Mouse (Mus musculus): ENCODE results near the gene Mgat5. TPM values are rescaled to one million over a fixed set of nuclear protein-coding genes. Genes with fewer than 3 reads are reported as not detected.

Gene Mgat5
- polyA plus RNA-seq, 1 experiment from 2014 or later = 5.5 TPM

- no peaks in the 10 kb centered on the region for H3K4me1 ChIP-seq
- no peak overlapping the region for H3K27ac ChIP-seq
- H3K4me3 ChIP-seq = no peak overlapping the region
- WGBS = 97% methylated on average over 4 of the region's 4 CpGs
- no peak for DNase-seq (ENCODE audit: extremely low spot score, low spot score)
- no peaks in the 10 kb centered on the region for H3K9me3 ChIP-seq
- H3K27me3 ChIP-seq (ENCODE audit: poor library complexity, severe bottlenecking) = no peaks in the 10 kb centered on the region
- peaks cover 15% of the 10 kb centered on the region for H3K36me3 ChIP-seq (replicated peaks)
Measured at GRCm38 (mm10) chr1:127271156-127271555, 66.3 kb downstream of the Mgat5 start.

- H3K36me3 ChIP-seq (replicated peaks) = peaks cover 15% of the 10 kb centered on the region
- WGBS = 87% methylated on average over 5 of the region's 5 CpGs
- H3K9me3 ChIP-seq = no peaks in the 10 kb centered on the region
- H3K27ac ChIP-seq = no peak overlapping the region
- no peaks in the 10 kb centered on the region for H3K27me3 ChIP-seq (ENCODE audit: poor library complexity, severe bottlenecking)
- no peaks in the 10 kb centered on the region for H3K4me1 ChIP-seq
- DNase-seq (ENCODE audit: extremely low spot score, low spot score) = no peak
- no peak overlapping the region for H3K4me3 ChIP-seq
Measured at GRCm38 (mm10) chr1:127273363-127273762, 68.5 kb downstream of the Mgat5 start.

- H3K36me3 ChIP-seq (replicated peaks) = peaks cover 24% of the 10 kb centered on the region
- no peak overlapping the region for H3K27ac ChIP-seq
- no peaks in the 10 kb centered on the region for H3K9me3 ChIP-seq
- no peak for DNase-seq (ENCODE audit: extremely low spot score, low spot score)
- no peaks in the 10 kb centered on the region for H3K27me3 ChIP-seq (ENCODE audit: poor library complexity, severe bottlenecking)
- no peaks in the 10 kb centered on the region for H3K4me1 ChIP-seq
- no peak overlapping the region for H3K4me3 ChIP-seq
- 95% methylated on average over 3 of the region's 3 CpGs for WGBS
Measured at GRCm38 (mm10) chr1:127275572-127276324, 70.9 kb downstream of the Mgat5 start.

- Histone ChIP-seq H3K27me3 (ENCODE audit: poor library complexity, severe bottlenecking) (no peaks in the 10 kb centered on the region), H3K4me1 (no peaks in the 10 kb centered on the region), H3K4me3 (no peak overlapping the region), H3K27ac (no peak overlapping the region), H3K9me3 (no peaks in the 10 kb centered on the region; the same call in 1 of the 2 replicates), H3K36me3 (replicated peaks) (peaks cover 19% of the 10 kb centered on the region)
- WGBS = 97% methylated on average over 3 of the region's 3 CpGs
- DNase-seq (ENCODE audit: extremely low spot score, low spot score) = no peak
Measured at GRCm38 (mm10) chr1:127278067-127278466, 73.3 kb downstream of the Mgat5 start.

GRCm38 (mm10) chr1:127280256-127280655, 75.4 kb downstream of the Mgat5 start:
- Histone ChIP-seq H3K9me3 (no peaks in the 10 kb centered on the region; the same call in 1 of the 2 replicates), H3K4me1 (peaks cover 12% of the 10 kb centered on the region), H3K36me3 (replicated peaks) (0 out of 2 replicates have a peak, but pooled peaks cover 8% of the 10 kb centered on the region), H3K4me3 (no peak overlapping the region), H3K27ac (no peak overlapping the region), H3K27me3 (ENCODE audit: poor library complexity, severe bottlenecking) (no peaks in the 10 kb centered on the region)
- WGBS = 88% methylated on average over 1 of the region's 1 CpGs
- DNase-seq (ENCODE audit: extremely low spot score, low spot score) = no peak

- Histone ChIP-seq H3K4me1 (peaks cover 22% of the 10 kb centered on the region), H3K27me3 (ENCODE audit: poor library complexity, severe bottlenecking) (no peaks in the 10 kb centered on the region), H3K9me3 (no peaks in the 10 kb centered on the region; the same call in 1 of the 2 replicates), H3K27ac (peak overlapping the region; percentile 30), H3K36me3 (replicated peaks) (peaks cover 4% of the 10 kb centered on the region; the same call in 1 of the 2 replicates), H3K4me3 (no peak overlapping the region)
- no peak for DNase-seq (ENCODE audit: extremely low spot score, low spot score)
- 50% methylated on average over 3 of the region's 3 CpGs for WGBS
Measured at GRCm38 (mm10) chr1:127284975-127285374, 80.2 kb downstream of the Mgat5 start.

GRCm38 (mm10) chr1:127287505-127287904, 82.7 kb downstream of the Mgat5 start:
- Histone ChIP-seq H3K4me3 (no peak overlapping the region), H3K27me3 (ENCODE audit: poor library complexity, severe bottlenecking) (no peaks in the 10 kb centered on the region), H3K9me3 (no peaks in the 10 kb centered on the region), H3K36me3 (replicated peaks) (peaks cover 6% of the 10 kb centered on the region; the same call in 1 of the 2 replicates), H3K27ac (no peak overlapping the region), H3K4me1 (peaks cover 22% of the 10 kb centered on the region)
- WGBS = 94% methylated on average over 6 of the region's 6 CpGs
- no peak for DNase-seq (ENCODE audit: extremely low spot score, low spot score)

GRCm38 (mm10) chr1:127290879-127291278, 86.1 kb downstream of the Mgat5 start:
- 83% methylated on average over 9 of the region's 9 CpGs for whole genome bisulfite sequencing
- H3K4me1 ChIP-seq = peaks cover 4% of the 10 kb centered on the region
- H3K27ac ChIP-seq = no peak overlapping the region
- no peak for DNase-seq (ENCODE audit: extremely low spot score, low spot score)
- peaks cover 6% of the 10 kb centered on the region; the same call in 1 of the 2 replicates for H3K36me3 ChIP-seq (replicated peaks)
- H3K9me3 ChIP-seq = no peaks in the 10 kb centered on the region
- no peaks in the 10 kb centered on the region for H3K27me3 ChIP-seq (ENCODE audit: poor library complexity, severe bottlenecking)
- H3K4me3 ChIP-seq = no peak overlapping the region

GRCm38 (mm10) chr1:127291721-127292120, 86.9 kb downstream of the Mgat5 start:
- Histone ChIP-seq H3K4me1 (no peaks in the 10 kb centered on the region), H3K27me3 (ENCODE audit: poor library complexity, severe bottlenecking) (no peaks in the 10 kb centered on the region), H3K27ac (no peak overlapping the region), H3K4me3 (no peak overlapping the region), H3K9me3 (no peaks in the 10 kb centered on the region), H3K36me3 (replicated peaks) (peaks cover 4% of the 10 kb centered on the region; the same call in 1 of the 2 replicates)
- DNase-seq (ENCODE audit: extremely low spot score, low spot score) = no peak

- peaks cover 2% of the 10 kb centered on the region; the same call in 1 of the 2 replicates for H3K36me3 ChIP-seq (replicated peaks)
Measured at GRCm38 (mm10) chr1:127293286-127293685, 88.5 kb downstream of the Mgat5 start.

GRCm38 (mm10) chr1:127296815-127297214, 92.0 kb downstream of the Mgat5 start:
- H3K27ac ChIP-seq = no peak overlapping the region
- H3K9me3 ChIP-seq = no peaks in the 10 kb centered on the region
- no peaks in the 10 kb centered on the region for H3K27me3 ChIP-seq (ENCODE audit: poor library complexity, severe bottlenecking)
- DNase-seq (ENCODE audit: extremely low spot score, low spot score) = no peak
- 91% methylated on average over 3 of the region's 3 CpGs for WGBS
- no peak overlapping the region for H3K4me3 ChIP-seq
- H3K4me1 ChIP-seq = no peaks in the 10 kb centered on the region
- H3K36me3 ChIP-seq (replicated peaks) = no peaks in the 10 kb centered on the region

More at GRCm38 (mm10) chr1:127293286-127293685, 88.5 kb downstream of the Mgat5 start:
- Histone ChIP-seq H3K9me3 (no peaks in the 10 kb centered on the region), H3K4me3 (no peak overlapping the region), H3K27ac (no peak overlapping the region), H3K27me3 (ENCODE audit: poor library complexity, severe bottlenecking) (no peaks in the 10 kb centered on the region), H3K4me1 (no peaks in the 10 kb centered on the region)
- WGBS = 91% methylated on average over 5 of the region's 5 CpGs
- DNase-seq (ENCODE audit: extremely low spot score, low spot score) = no peak

GRCm38 (mm10) chr1:127299774-127300173, 95.0 kb downstream of the Mgat5 start:
- 93% methylated on average over 1 of the region's 1 CpGs for WGBS
- Histone ChIP-seq H3K4me1 (no peaks in the 10 kb centered on the region), H3K36me3 (replicated peaks) (no peaks in the 10 kb centered on the region), H3K27ac (no peak overlapping the region), H3K9me3 (no peaks in the 10 kb centered on the region), H3K27me3 (ENCODE audit: poor library complexity, severe bottlenecking) (no peaks in the 10 kb centered on the region), H3K4me3 (no peak overlapping the region)
- no peak for DNase-seq (ENCODE audit: extremely low spot score, low spot score)

GRCm38 (mm10) chr1:127301038-127301437, 96.2 kb downstream of the Mgat5 start:
- Histone ChIP-seq H3K4me1 (no peaks in the 10 kb centered on the region), H3K9me3 (no peaks in the 10 kb centered on the region), H3K27me3 (ENCODE audit: poor library complexity, severe bottlenecking) (no peaks in the 10 kb centered on the region), H3K4me3 (no peak overlapping the region), H3K27ac (no peak overlapping the region), H3K36me3 (replicated peaks) (no peaks in the 10 kb centered on the region)
- DNase-seq (ENCODE audit: extremely low spot score, low spot score) = no peak
- 92% methylated on average over 6 of the region's 6 CpGs for WGBS
